ENCODE assay signal across 12 mouse cellular contexts in the genomic region with DNA sequence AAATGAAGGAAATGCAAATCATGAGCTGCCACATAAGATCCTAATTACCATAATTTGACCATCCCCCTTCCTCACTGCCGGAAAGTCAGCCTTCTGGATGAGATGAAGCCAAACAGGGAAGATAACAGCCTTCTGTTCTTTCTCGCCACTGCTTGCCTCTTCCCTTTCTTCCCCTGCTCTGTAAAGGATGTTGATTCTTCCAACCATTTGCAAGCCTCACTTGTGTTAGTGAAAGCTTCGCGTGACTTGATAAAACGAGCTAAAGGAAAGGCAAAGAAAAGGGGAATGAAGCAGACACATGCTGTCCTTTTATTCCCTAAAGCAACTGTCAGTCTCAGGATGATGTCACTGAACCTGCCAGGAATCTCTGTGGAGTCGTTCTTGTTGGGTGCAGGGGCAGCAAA.
DNase-seq lines count a peak whose midpoint lies in the region; ATAC-seq lines count a peak whose summit lies in the region.
"Had no signal": no experiment of that assay in that cellular context is flagged by ENCODE, and none has a peak within 500 bp of the region (broad histone marks: within the 10 kb centered on the region; RNA-seq: fewer than 3 reads in every experiment).

No protein-coding gene starts in this region.

- H3K36me3 ChIP-seq in midbrain, embryonic 11.5 days (ENCODE audit: control insufficient read depth, insufficient read depth, low read length) = no peaks in the 10 kb centered on the region

- ATAC-seq in midbrain, embryonic 11.5 days (ENCODE audit: low FRiP score) = peak; percentile 67; the same call in 1 of the 2 replicates

- H3K4me3 ChIP-seq in midbrain, embryonic 11.5 days (ENCODE audit: low read depth, low read length) = no peak overlapping the region

- peak; percentile 10 for DNase-seq in embryo, embryonic 11 days
- no peak for DNase-seq in embryo, embryonic 9.5 days (ENCODE audit: extremely low spot score)
- peak; percentile 53 for DNase-seq in retina, postnatal 1 day
- DNase-seq in retina, embryonic 14.5 days (ENCODE audit: low spot score) = no peak
- no peak for DNase-seq in midbrain, embryonic 11.5 days (ENCODE audit: low spot score, missing footprints)
- DNase-seq in kidney, postnatal 14 days = no peak
- no peak for DNase-seq in gastrocnemius, postnatal 10 days
- no peak for DNase-seq in cerebellum, postnatal 4 days (ENCODE audit: low spot score in 2 of 2)
- DNase-seq: heart, adult 18-20 months; heart, postnatal 4 days; kidney, adult 9 months; lung, adult 2 months had no signal

- no peaks in the 10 kb centered on the region for H3K9me3 ChIP-seq in midbrain, embryonic 11.5 days (ENCODE audit: control insufficient read depth, low read length)

- H3K9ac ChIP-seq in midbrain, embryonic 11.5 days (ENCODE audit: low read length) = no peak overlapping the region; the same call in 1 of the 2 replicates

- H3K27me3 ChIP-seq in midbrain, embryonic 11.5 days (ENCODE audit: control insufficient read depth, insufficient read depth, low read length) = no peaks in the 10 kb centered on the region

- peaks cover 3% of the 10 kb centered on the region; the same call in 1 of the 2 replicates for H3K4me1 ChIP-seq in midbrain, embryonic 11.5 days (ENCODE audit: control insufficient read depth, insufficient read depth, low read length)

- WGBS in midbrain, embryonic 11.5 days = 25% methylated on average over 6 of the region's 6 CpGs

- H3K27ac ChIP-seq in midbrain, embryonic 11.5 days (ENCODE audit: low read depth, low read length) = no peak overlapping the region

- peak overlapping the region; percentile 20; the same call in 1 of the 2 replicates for H3K4me2 ChIP-seq in midbrain, embryonic 11.5 days

Comparison
In these comparisons a context has a peak if more than half of its experiments do, and no peak if none do; other contexts are left out.
1. DNase-seq: peak in embryo, embryonic 11 days (single experiment) and retina, postnatal 1 day (single experiment); none in embryo, embryonic 9.5 days (single experiment), retina, embryonic 14.5 days (single experiment), midbrain, embryonic 11.5 days (single experiment), kidney, postnatal 14 days (single experiment), gastrocnemius, postnatal 10 days (single experiment) and cerebellum, postnatal 4 days (0 of 2).